Mouse (Mus musculus) G1E-ER4 (cell line): ENCODE data around the gene Shisal2a. TPM values are rescaled to one million over a fixed set of nuclear protein-coding genes. Genes with fewer than 3 reads are reported as not detected.

Source experiments
- GATA1 ChIP-seq: IDR thresholded peaks from one replicate; pipeline ENCODE4 v1.8.0; 2012; ENCODE audit warnings: low read length, inconsistent platforms
- polyA plus RNA-seq: library from polyadenylated mRNA; stranded (reverse); fragments of >175 nt; gene quantifications from 2 replicates; pipeline ENCODE4 v1.2.3, GENCODE M21; 2012

Gene Shisal2a
- polyA plus RNA-seq, 1 experiment = not detected

- TF ChIP-seq GATA1 = no peak
Measured at GRCm38 (mm10) chr4:108327071-108327579, 56.0 kb downstream of the Shisal2a start.

GRCm38 (mm10) chr4:108323588-108323987, 59.6 kb downstream of the Shisal2a start:
- TF ChIP-seq GATA1 = no peak

GRCm38 (mm10) chr4:108320627-108321380, 62.3 kb downstream of the Shisal2a start:
- no peak for TF ChIP-seq GATA1

GRCm38 (mm10) chr4:108319747-108320146, 63.4 kb downstream of the Shisal2a start:
- no peak for TF ChIP-seq GATA1

- TF ChIP-seq GATA1 = no peak
Measured at GRCm38 (mm10) chr4:108318649-108319615, 64.2 kb downstream of the Shisal2a start.

Other genes with a start within 250 kb of the Shisal2a start
- gene Scp2, start 238.4 kb downstream of the Shisal2a start, polyA plus RNA-seq = 19.1 and 39.2 TPM in 2 replicates
- gene Echdc2, start 217.9 kb downstream of the Shisal2a start, polyA plus RNA-seq = not detected in 2 replicates
- not detected in 2 replicates for gene Zyg11a, start 165.3 kb downstream of the Shisal2a start, polyA plus RNA-seq
- 2.1 and 3.9 TPM in 2 replicates for gene Zyg11b, start 82.3 kb downstream of the Shisal2a start, polyA plus RNA-seq
- gene Coa7, start 55.2 kb downstream of the Shisal2a start, polyA plus RNA-seq = 0.78 and 10.6 TPM in 2 replicates
- gene Gpx7, start 23.6 kb upstream of the Shisal2a start, polyA plus RNA-seq = not detected in 2 replicates
- 33.4 and 35.9 TPM in 2 replicates for gene Tut4, start 76.1 kb upstream of the Shisal2a start, polyA plus RNA-seq
- 2.9 and 5.9 TPM in 2 replicates for gene Prpf38a, start 196.0 kb upstream of the Shisal2a start, polyA plus RNA-seq
- 14.8 and 19.8 TPM in 2 replicates for gene Orc1, start 196.1 kb upstream of the Shisal2a start, polyA plus RNA-seq
- gene Cc2d1b, start 236.6 kb upstream of the Shisal2a start, polyA plus RNA-seq = 86.1 and 94.6 TPM in 2 replicates